Mouse (Mus musculus): Measurements from ENCODE around the gene Faxc. TPM values are rescaled to one million over a fixed set of nuclear protein-coding genes. Genes with fewer than 3 reads are reported as not detected.

Gene Faxc
- total RNA-seq (2021) = 10 to 100 TPM; 51.1 to 53.7 TPM

- DNase-seq = peak; percentile 68 to 69
Measured at GRCm38 (mm10) chr4:21930971-21931771, at the start of gene Faxc. Gene Faxc, plus strand, starts transcription at chr4:21931329.

- no peak for DNase-seq
Measured at GRCm38 (mm10) chr4:21882806-21883205, 48.3 kb upstream of the Faxc start.

- DNase-seq = no peak
Measured at GRCm38 (mm10) chr4:21885831-21886230, 45.3 kb upstream of the Faxc start.

- peak in 1 of 2 experiments; percentile 15 for DNase-seq
Measured at GRCm38 (mm10) chr4:21931772-21932630, 872 bp downstream of the Faxc start.

- no peak for DNase-seq
Measured at GRCm38 (mm10) chr4:21935378-21935777, 4.2 kb downstream of the Faxc start.

- no peak for DNase-seq
Measured at GRCm38 (mm10) chr4:21936424-21936823, 5.3 kb downstream of the Faxc start.

GRCm38 (mm10) chr4:21937890-21938289, 6.8 kb downstream of the Faxc start:
- DNase-seq = no peak

- no peak for DNase-seq
Measured at GRCm38 (mm10) chr4:21944672-21945071, 13.5 kb downstream of the Faxc start.

- no peak for DNase-seq
Measured at GRCm38 (mm10) chr4:21951444-21951843, 20.3 kb downstream of the Faxc start.

GRCm38 (mm10) chr4:21952255-21952654, 21.1 kb downstream of the Faxc start:
- DNase-seq = no peak

GRCm38 (mm10) chr4:21957570-21958321, 26.6 kb downstream of the Faxc start:
- no peak for DNase-seq

- no peak for DNase-seq
Measured at GRCm38 (mm10) chr4:21971949-21972348, 40.8 kb downstream of the Faxc start.

GRCm38 (mm10) chr4:21974126-21974525, 43.0 kb downstream of the Faxc start:
- DNase-seq = no peak

- DNase-seq = no peak
Measured at GRCm38 (mm10) chr4:21980471-21980870, 49.3 kb downstream of the Faxc start.

- no peak for DNase-seq
Measured at GRCm38 (mm10) chr4:21982449-21982848, 51.3 kb downstream of the Faxc start.

GRCm38 (mm10) chr4:21986857-21987256, 55.7 kb downstream of the Faxc start:
- no peak for DNase-seq

- DNase-seq = no peak
Measured at GRCm38 (mm10) chr4:21987460-21987859, 56.3 kb downstream of the Faxc start.

GRCm38 (mm10) chr4:21989571-21990091, 58.5 kb downstream of the Faxc start:
- no peak for DNase-seq

GRCm38 (mm10) chr4:21990580-21991235, 59.6 kb downstream of the Faxc start:
- no peak for DNase-seq

GRCm38 (mm10) chr4:22017656-22018379, 86.7 kb downstream of the Faxc start:
- DNase-seq = peak; percentile 18 to 51

GRCm38 (mm10) chr4:22018414-22018813, 87.3 kb downstream of the Faxc start:
- no peak for DNase-seq
